Mouse (Mus musculus): ENCODE results near the gene Mlf2. TPM values are rescaled to one million over a fixed set of nuclear protein-coding genes. Genes with fewer than 3 reads are reported as not detected.

Gene Mlf2
- polyA plus RNA-seq, 1 experiment from 2014 or later, result 407 TPM

DNA sequence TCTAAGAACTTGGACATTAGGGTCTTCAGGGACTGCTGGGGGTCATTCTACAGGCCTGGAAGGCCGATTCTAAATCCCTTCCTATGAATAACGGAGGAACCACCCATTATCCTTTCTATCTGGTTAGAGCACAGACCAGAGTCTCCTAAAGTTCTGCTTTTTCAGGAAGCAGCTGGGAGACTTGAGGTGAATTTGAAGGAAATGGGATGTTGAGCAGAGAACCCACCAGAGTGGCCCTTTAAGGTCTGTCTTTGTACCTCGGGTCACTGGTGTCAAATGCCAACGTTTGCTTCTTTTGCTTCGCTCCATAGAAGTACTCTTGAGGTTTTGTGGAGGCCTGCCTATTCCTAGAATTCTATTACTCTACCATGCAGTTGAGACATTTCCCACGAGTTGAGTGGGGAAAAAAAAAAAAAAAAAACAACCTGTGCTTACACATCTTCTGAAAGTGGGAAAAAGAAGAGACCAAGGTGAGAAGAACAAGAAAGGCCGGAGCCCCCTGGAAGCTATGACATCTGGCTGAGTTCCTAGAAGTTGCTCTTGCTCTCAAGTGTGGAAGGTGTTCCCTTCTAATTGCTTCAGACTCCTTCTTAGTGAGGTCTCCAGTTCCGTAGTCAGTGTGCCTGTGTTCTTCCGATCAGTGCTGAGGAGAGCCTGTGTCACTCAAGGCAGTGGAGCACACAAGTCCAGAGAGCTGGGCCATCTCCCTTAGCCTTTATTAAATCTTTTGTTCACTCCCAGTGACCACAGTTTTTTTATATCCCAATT lies 10.7 kb upstream of the Mlf2 start:
- Histone ChIP-seq H3K27me3 (no peaks in the 10 kb centered on the region), H3K27ac (peak overlapping the region; percentile 100), H3K9me3 (no peaks in the 10 kb centered on the region), H3K4me2 (peak overlapping the region; percentile 98), H3K9ac (replicated peaks) (no peak overlapping the region; the same call in 1 of the 2 replicates), H3K4me3 (replicated peaks) (peak overlapping the region; percentile 97), H3K36me3 (no peaks in the 10 kb centered on the region; the same call in 1 of the 2 replicates), H3K4me1 (replicated peaks) (peaks cover 47% of the 10 kb centered on the region)
- WGBS, result 28% methylated on average over 9 of the region's 9 CpGs
- no peak for ATAC-seq (ENCODE audit: insufficient number of reproducible peaks, insufficient read depth, low FRiP score, low TSS enrichment, low read depth)

DNA sequence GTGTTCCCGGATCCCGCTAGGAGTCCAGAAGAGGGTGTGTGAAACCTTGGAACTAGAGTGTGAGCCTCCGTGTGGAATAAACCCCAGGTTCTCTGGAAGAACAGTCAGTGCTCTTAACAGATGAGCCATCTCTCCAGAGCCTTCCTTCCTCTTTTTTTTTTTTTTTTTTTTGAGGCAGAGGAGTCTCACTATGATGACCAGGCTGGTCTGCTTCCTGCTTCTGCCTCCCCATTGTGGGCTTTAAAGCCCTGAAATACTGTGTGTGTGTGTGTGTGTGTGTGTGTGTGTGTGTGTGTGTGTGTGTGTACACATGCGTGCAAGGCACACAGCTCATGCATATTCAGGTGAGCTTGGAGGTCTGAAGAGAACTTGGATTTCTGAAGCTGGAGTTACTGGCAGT lies 9.6 kb upstream of the Mlf2 start:
- Histone ChIP-seq H3K4me2 (no peak overlapping the region), H3K9ac (replicated peaks) (no peak overlapping the region), H3K4me1 (replicated peaks) (peaks cover 45% of the 10 kb centered on the region), H3K4me3 (replicated peaks) (no peak overlapping the region), H3K27me3 (no peaks in the 10 kb centered on the region), H3K27ac (peak overlapping the region; percentile 100), H3K36me3 (no peaks in the 10 kb centered on the region), H3K9me3 (no peaks in the 10 kb centered on the region)
- WGBS, result 69% methylated on average over 4 of the region's 4 CpGs
- ATAC-seq (ENCODE audit: insufficient number of reproducible peaks, insufficient read depth, low FRiP score, low TSS enrichment, low read depth), result no peak

DNA sequence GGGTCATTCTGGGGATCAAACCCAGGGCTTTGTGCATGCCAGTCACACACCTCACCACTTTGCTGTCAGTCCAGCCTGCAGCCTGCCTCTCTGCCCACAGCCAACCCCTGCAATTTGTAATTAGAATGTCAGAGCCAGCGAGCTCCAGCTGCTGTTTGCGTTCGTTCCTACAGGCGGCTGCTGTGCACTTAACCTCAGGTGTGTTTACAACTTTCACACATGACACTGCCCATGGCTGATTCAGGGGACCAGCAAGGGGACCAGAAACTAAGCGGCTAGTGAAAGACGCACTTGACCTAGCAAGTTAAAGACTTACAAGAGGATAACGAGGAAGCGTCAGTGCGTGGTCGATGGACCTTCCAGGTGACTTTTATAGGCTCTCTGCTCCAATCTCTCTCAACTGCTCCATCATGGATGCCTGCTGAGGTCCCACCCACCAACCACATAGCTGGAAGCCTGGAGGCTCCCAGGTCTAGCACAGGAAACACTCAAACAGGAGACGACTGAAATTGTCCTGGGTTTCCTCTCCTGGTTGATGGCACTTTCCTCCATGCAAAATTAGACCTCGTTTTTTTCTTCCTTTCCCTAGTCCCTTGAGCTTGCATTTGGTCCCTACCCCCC lies 5.9 kb upstream of the Mlf2 start:
- H3K4me1 ChIP-seq (replicated peaks), result peaks cover 41% of the 10 kb centered on the region
- no peaks in the 10 kb centered on the region for H3K36me3 ChIP-seq
- H3K27ac ChIP-seq, result peak overlapping the region; percentile 60
- ATAC-seq (ENCODE audit: insufficient number of reproducible peaks, insufficient read depth, low FRiP score, low TSS enrichment, low read depth), result no peak
- no peaks in the 10 kb centered on the region for H3K27me3 ChIP-seq
- no peaks in the 10 kb centered on the region for H3K9me3 ChIP-seq
- 15% methylated on average over 12 of the region's 12 CpGs for WGBS
- H3K4me2 ChIP-seq, result peak overlapping the region; percentile 37
- H3K9ac ChIP-seq (replicated peaks), result no peak overlapping the region
- no peak overlapping the region; the same call in 1 of the 2 replicates for H3K4me3 ChIP-seq (replicated peaks)

DNA sequence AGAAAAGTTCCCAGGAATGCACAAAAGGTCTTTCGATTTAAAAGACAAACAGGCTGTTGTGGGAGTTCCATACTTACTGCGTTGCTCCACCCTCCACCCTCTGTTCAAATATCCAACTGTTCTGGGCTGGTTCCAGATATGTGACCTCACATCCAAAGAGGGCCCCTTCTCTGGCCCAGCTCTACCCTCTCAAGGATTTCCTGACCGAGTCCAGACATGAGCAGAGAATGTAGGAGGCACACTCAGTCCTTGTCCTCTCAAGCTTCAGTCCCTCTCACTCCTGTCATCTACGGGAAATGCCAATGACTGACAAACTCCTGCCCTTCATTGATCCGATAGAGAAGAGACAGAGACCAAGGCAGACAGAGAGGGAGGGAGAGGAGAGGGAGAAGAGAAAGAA lies 5.2 kb upstream of the Mlf2 start:
- WGBS, result 57% methylated on average over 5 of the region's 5 CpGs
- Histone ChIP-seq H3K4me1 (replicated peaks) (peaks cover 38% of the 10 kb centered on the region), H3K36me3 (no peaks in the 10 kb centered on the region), H3K4me2 (peak overlapping the region; percentile 37; the same call in 1 of the 2 replicates), H3K9me3 (no peaks in the 10 kb centered on the region), H3K27me3 (no peaks in the 10 kb centered on the region), H3K9ac (replicated peaks) (no peak overlapping the region), H3K4me3 (replicated peaks) (no peak overlapping the region), H3K27ac (peak overlapping the region; percentile 60)
- no peak for ATAC-seq (ENCODE audit: insufficient number of reproducible peaks, insufficient read depth, low FRiP score, low TSS enrichment, low read depth)

DNA sequence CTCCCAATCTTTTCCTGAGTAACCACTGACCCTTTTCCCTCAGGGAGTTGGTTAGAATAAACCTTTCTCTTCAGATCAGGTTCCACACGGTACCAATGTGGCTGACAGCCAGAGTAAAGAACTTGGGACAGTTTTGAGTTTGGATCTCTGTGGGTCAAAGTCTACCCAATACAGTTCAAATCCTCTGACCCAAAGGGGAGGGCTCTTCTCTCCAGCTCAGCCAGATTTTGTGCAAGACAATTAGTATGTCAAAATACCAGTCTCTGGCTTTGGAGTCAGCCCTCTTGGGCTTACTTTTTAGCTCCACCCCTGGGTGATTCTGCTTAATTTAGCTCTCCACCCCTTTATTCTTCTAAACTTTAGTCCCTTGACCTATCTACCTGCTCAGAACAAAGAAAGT lies 955 bp upstream of the Mlf2 start:
- no peaks in the 10 kb centered on the region for H3K9me3 ChIP-seq
- peak overlapping the region; percentile 92 for H3K27ac ChIP-seq
- H3K36me3 ChIP-seq, result peaks cover 27% of the 10 kb centered on the region
- H3K4me1 ChIP-seq (replicated peaks), result peaks cover 32% of the 10 kb centered on the region
- no peak for ATAC-seq (ENCODE audit: insufficient number of reproducible peaks, insufficient read depth, low FRiP score, low TSS enrichment, low read depth)
- H3K4me2 ChIP-seq, result peak overlapping the region; percentile 90
- H3K27me3 ChIP-seq, result no peaks in the 10 kb centered on the region
- H3K9ac ChIP-seq (replicated peaks), result no peak overlapping the region
- 48% methylated on average over 1 of the region's 1 CpGs for WGBS
- peak overlapping the region; percentile 93 for H3K4me3 ChIP-seq (replicated peaks)

DNA sequence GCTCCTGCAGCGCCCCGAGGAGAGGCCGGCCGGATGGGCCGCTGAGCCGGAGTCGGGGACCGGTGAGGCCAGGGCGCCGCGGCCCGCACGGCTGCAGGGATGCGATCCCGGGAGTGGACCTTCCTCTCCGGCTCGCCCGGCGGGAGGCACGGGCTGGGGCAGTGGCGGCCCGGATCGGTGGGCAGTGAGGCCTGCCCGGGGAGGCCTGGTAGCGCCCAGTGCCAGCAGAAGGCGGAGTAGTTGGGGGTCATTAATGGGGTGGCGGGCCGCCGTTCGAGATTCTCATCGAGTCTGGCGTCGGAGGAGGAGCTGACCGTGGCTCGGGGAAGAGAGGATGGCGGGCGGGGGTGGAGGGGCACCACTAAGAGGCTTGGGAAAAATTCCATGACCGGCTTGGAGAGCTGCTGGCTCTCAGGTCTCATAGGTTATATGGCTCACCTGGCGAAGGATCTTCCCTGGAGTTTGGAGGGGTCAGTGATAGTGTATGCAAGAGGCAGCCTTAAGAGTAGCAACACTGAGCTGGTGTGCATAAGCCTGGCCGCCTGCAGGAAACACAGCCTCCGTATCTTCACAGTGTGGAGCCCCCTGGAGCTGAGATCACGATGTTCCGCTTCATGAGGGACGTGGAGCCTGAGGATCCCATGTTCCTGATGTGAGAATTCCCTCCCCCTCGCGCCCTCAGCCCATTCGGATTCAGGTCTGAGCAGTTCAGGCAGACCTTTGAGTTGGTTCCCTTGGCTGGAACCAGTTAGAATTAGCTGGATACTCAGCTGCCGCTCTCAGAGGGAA lies 533 bp downstream of the Mlf2 start:
- H3K9me3 ChIP-seq, result no peaks in the 10 kb centered on the region
- peak overlapping the region; percentile 97 for H3K27ac ChIP-seq
- H3K4me3 ChIP-seq (replicated peaks), result peak overlapping the region; percentile 93
- peak overlapping the region; percentile 97 for H3K9ac ChIP-seq (replicated peaks)
- H3K4me2 ChIP-seq, result peak overlapping the region; percentile 90
- peaks cover 42% of the 10 kb centered on the region for H3K36me3 ChIP-seq
- peaks cover 22% of the 10 kb centered on the region for H3K4me1 ChIP-seq (replicated peaks)
- WGBS, result 1% methylated on average over 48 of the region's 48 CpGs
- ATAC-seq (ENCODE audit: insufficient number of reproducible peaks, insufficient read depth, low FRiP score, low TSS enrichment, low read depth), result peak; percentile 52; the same call in 1 of the 2 replicates
- no peaks in the 10 kb centered on the region for H3K27me3 ChIP-seq

DNA sequence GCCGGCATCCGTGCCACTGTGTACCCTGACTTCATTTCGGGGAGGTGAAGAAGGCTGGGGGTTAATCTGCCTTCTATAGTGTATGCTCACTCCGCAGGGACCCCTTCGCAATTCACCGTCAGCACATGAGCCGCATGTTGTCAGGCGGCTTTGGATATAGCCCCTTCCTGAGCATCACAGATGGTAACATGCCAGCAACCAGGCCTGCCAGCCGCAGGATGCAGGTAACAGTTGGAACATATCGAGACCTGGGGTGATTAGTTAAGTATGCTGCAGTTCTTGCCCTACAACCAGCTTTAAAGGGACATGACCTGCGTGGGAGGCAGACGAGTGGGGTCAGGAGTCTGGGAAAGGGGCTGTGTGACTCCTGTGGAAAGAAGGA lies 1.1 kb downstream of the Mlf2 start:
- peak overlapping the region; percentile 93 for H3K4me3 ChIP-seq (replicated peaks)
- H3K27ac ChIP-seq, result peak overlapping the region; percentile 97
- peak overlapping the region; percentile 97 for H3K9ac ChIP-seq (replicated peaks)
- WGBS, result 46% methylated on average over 12 of the region's 12 CpGs
- H3K36me3 ChIP-seq, result peaks cover 46% of the 10 kb centered on the region
- peak overlapping the region; percentile 90 for H3K4me2 ChIP-seq
- peaks cover 22% of the 10 kb centered on the region for H3K4me1 ChIP-seq (replicated peaks)
- no peak for ATAC-seq (ENCODE audit: insufficient number of reproducible peaks, insufficient read depth, low FRiP score, low TSS enrichment, low read depth)
- no peaks in the 10 kb centered on the region for H3K27me3 ChIP-seq
- H3K9me3 ChIP-seq, result no peaks in the 10 kb centered on the region

DNA sequence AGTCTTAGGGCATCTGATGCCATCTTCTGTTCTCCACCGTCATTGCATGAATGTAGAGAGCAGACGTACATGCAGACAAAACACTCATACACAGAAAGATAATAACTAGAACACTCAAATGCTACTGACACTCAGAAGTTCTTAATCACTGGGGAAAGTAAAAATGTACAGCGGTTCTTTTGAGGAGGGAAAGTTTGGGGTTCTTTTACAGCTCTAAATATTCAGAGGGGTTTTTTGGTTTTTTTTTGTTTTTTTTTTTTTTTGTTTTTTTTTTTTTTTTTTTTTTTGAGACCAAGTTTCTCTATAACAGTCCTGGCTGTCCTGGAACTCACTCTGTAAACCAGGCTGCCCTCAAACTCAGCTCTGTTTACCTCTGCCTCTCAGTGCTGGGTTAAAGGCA lies 1.9 kb downstream of the Mlf2 start:
- Histone ChIP-seq H3K9ac (replicated peaks) (no peak overlapping the region), H3K9me3 (no peaks in the 10 kb centered on the region), H3K4me3 (replicated peaks) (peak overlapping the region; percentile 93), H3K27ac (no peak overlapping the region), H3K4me1 (replicated peaks) (peaks cover 22% of the 10 kb centered on the region), H3K4me2 (peak overlapping the region; percentile 90), H3K36me3 (peaks cover 54% of the 10 kb centered on the region), H3K27me3 (no peaks in the 10 kb centered on the region)
- no peak for ATAC-seq (ENCODE audit: insufficient number of reproducible peaks, insufficient read depth, low FRiP score, low TSS enrichment, low read depth)
- 88% methylated on average over 3 of the region's 3 CpGs for WGBS

DNA sequence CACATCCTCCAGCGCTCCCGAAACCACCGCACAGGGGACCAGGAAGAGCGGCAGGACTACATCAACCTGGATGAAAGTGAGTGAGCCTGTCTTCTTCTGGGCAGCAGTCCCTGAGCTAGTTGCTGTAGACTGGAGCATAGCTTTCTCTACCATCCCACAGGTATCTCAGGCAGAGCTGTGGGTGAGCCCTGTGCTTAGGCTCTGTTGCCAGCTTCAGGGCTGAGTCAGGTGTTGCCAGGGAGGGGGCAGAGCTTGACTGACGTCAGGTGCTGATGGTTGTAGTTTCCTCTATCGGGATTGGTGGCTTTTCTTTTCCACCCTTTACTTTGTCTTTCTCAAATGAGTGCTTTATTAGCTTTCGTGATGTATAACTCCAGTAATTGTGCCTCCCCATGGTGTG lies 3.5 kb downstream of the Mlf2 start:
- H3K4me1 ChIP-seq (replicated peaks), result peaks cover 18% of the 10 kb centered on the region
- 0 out of 2 replicates have a peak overlapping the region, but pooled peaks have one; percentile 18 for H3K9ac ChIP-seq (replicated peaks)
- ATAC-seq (ENCODE audit: insufficient number of reproducible peaks, insufficient read depth, low FRiP score, low TSS enrichment, low read depth), result no peak
- H3K27ac ChIP-seq, result no peak overlapping the region
- H3K4me2 ChIP-seq, result no peak overlapping the region
- H3K9me3 ChIP-seq, result no peaks in the 10 kb centered on the region
- 87% methylated on average over 7 of the region's 7 CpGs for WGBS
- H3K27me3 ChIP-seq, result no peaks in the 10 kb centered on the region
- H3K4me3 ChIP-seq (replicated peaks), result no peak overlapping the region
- H3K36me3 ChIP-seq, result peaks cover 68% of the 10 kb centered on the region

DNA sequence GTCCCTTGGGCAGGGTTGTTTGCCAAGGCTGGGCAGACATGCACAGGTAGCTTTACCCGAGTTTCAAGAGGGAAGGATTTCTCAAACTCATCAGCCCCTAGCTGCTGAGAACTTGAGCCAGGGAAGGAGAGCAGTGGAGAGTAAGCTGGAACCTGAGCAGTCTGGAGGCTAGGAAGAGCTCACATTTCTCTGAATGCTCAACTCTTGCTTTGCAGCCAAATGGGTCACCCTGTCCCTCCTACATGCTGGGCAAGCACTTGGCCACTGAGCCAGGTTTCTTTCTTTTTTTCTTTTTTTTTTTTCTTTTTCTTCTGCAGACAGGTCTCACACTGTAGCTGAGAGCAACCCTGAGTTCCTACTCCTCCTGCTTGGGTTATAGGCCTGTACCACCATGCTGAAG lies 5.5 kb downstream of the Mlf2 start:
- H3K4me1 ChIP-seq (replicated peaks), result peaks cover 10% of the 10 kb centered on the region
- H3K27me3 ChIP-seq, result no peaks in the 10 kb centered on the region

DNA sequence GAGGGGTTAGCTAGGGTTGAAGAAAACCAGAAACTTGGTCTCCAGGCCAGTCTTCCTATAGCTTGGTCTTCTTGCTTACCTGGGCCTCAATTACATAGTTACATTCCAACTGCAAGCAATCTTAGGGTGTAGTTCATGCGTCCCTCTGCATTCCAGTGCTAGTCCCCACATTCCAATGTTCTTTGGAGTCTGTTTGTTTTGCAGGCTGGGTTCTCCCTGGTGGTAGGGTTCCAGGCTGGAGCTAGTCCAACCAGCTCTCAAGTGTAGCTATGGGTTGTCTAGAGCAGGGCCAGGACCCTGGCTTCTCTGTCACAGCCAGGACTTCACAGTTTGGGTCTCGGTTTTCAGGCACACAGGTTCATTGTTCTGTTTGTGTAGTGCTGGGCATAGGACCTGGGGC lies 6.3 kb downstream of the Mlf2 start:
- Histone ChIP-seq H3K4me2 (no peak overlapping the region), H3K9me3 (no peaks in the 10 kb centered on the region), H3K27me3 (no peaks in the 10 kb centered on the region), H3K36me3 (peaks cover 71% of the 10 kb centered on the region), H3K27ac (no peak overlapping the region), H3K9ac (replicated peaks) (no peak overlapping the region), H3K4me3 (replicated peaks) (no peak overlapping the region), H3K4me1 (replicated peaks) (peaks cover 6% of the 10 kb centered on the region)
- WGBS, result 73% methylated on average over 2 of the region's 2 CpGs
- no peak for ATAC-seq (ENCODE audit: insufficient number of reproducible peaks, insufficient read depth, low FRiP score, low TSS enrichment, low read depth)

More for the DNA sequence above, 5.5 kb downstream of the Mlf2 start:
- Histone ChIP-seq H3K36me3 (peaks cover 73% of the 10 kb centered on the region), H3K4me2 (no peak overlapping the region), H3K9me3 (no peaks in the 10 kb centered on the region), H3K27ac (no peak overlapping the region), H3K9ac (replicated peaks) (no peak overlapping the region), H3K4me3 (replicated peaks) (no peak overlapping the region)
- 86% methylated on average over 1 of the region's 1 CpGs for WGBS
- no peak for ATAC-seq (ENCODE audit: insufficient number of reproducible peaks, insufficient read depth, low FRiP score, low TSS enrichment, low read depth)

Data from limb, embryonic 12.5 days (tissue).